Mouse (Mus musculus) stomach, embryonic 16.5 days (tissue): ENCODE data around the gene Myo16. TPM values are rescaled to one million over a fixed set of nuclear protein-coding genes. Genes with fewer than 3 reads are reported as not detected.

Experiments
- ATAC-seq: fragments of 200-750 bp; cut with Nextera tagmentation; 2 replicates; pipeline ENCODE4 v1.8.0; 2017; ENCODE audit warnings: moderate number of reproducible peaks, moderate TSS enrichment; ENCODE audit not compliant: insufficient read depth, low FRiP score
- H3K27ac ChIP-seq: fragments of 300-500 bp; sonication (generic); 2 replicates; pipeline ENCODE4 v1.5.1; 2014; ENCODE audit warnings: low read length
- H3K27me3 ChIP-seq: fragments of 300-500 bp; sonication (generic); 2 replicates; pipeline ENCODE4 v1.6.1; 2014; ENCODE audit warnings: low read length, control low read depth, mixed read lengths; ENCODE audit not compliant: control insufficient read depth, insufficient read depth
- H3K36me3 ChIP-seq: fragments of 300-500 bp; sonication (generic); 2 replicates; pipeline ENCODE4 v1.6.1; 2014; ENCODE audit warnings: low read length; ENCODE audit not compliant: control insufficient read depth, insufficient read depth
- H3K4me1 ChIP-seq: fragments of 300-500 bp; sonication (generic); 2 replicates; pipeline ENCODE4 v1.6.1; 2014; ENCODE audit warnings: low read length, control low read depth, mixed read lengths; ENCODE audit not compliant: control insufficient read depth, insufficient read depth
- H3K4me2 ChIP-seq: fragments of 300-500 bp; sonication (generic); 2 replicates; pipeline ENCODE4 v1.6.1; 2014; ENCODE audit warnings: low read depth, low read length, mixed read lengths
- H3K4me3 ChIP-seq: fragments of 300-500 bp; sonication (generic); replicated peaks from 2 replicates; pipeline ENCODE4 v1.5.1; 2014; ENCODE audit warnings: mild to moderate bottlenecking, low read length
- H3K9ac ChIP-seq: fragments of 300-500 bp; sonication (generic); 2 replicates; pipeline ENCODE4 v1.6.1; 2014; ENCODE audit warnings: low read length
- H3K9me3 ChIP-seq: fragments of 300-500 bp; sonication (generic); replicated peaks from 2 replicates; pipeline ENCODE4 v1.6.1; 2016; ENCODE audit warnings: low read length, control low read depth; ENCODE audit not compliant: control insufficient read depth
- WGBS: fragments of 180-500 bp; shearing (Covaris S2); extraction: QIAGEN DNeasy Blood & Tissue Kit; methylation state at CpG from one replicate; pipeline ENCODE4 v1.1.7; 2014; 5-methylcytosine and 5-hydroxymethylcytosine counted together
- polyA plus RNA-seq: library from polyadenylated mRNA; unstranded; fragments of >200 nt; fragmentation: Nextera tagmentation; extraction: Ambion mirVana; gene quantifications from 2 replicates; pipeline ENCODE4 v1.2.1, GENCODE M21; 2015

Myo16 gene
- polyA plus RNA-seq, 1 experiment from 2014 or later, result 3.1 TPM

DNA sequence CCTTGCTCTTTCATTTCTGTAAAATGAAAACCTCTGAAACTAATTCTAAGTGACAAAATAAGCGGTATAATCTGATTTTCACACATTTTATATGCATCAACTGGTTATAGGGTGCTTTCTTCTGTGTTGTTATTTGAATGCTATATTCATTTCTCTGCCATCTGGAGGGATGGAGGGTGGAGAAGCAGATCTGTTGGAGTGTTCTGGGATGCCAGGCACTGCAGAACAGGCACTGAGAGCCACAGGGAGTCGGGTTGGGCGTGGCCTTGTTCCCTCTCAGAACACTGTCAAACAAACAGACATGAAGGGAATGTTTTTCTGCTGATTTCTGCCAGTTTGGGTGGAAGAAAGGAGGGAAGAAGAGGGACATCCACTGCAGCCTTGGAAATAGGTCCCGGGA is 386.0 kb downstream of the Myo16 start:
- H3K36me3 ChIP-seq, result no peaks in the 10 kb centered on the region
- 0 out of 2 replicates have a peak, but pooled peaks cover 4% of the 10 kb centered on the region for H3K9me3 ChIP-seq
- no peaks in the 10 kb centered on the region for H3K4me1 ChIP-seq
- ATAC-seq, result no peak
- no peak overlapping the region for H3K4me2 ChIP-seq
- H3K27me3 ChIP-seq, result no peaks in the 10 kb centered on the region
- H3K4me3 ChIP-seq, result no peak overlapping the region
- no peak overlapping the region for H3K27ac ChIP-seq
- no peak overlapping the region for H3K9ac ChIP-seq
- WGBS, result 85% methylated on average over 4 of the region's 4 CpGs

DNA sequence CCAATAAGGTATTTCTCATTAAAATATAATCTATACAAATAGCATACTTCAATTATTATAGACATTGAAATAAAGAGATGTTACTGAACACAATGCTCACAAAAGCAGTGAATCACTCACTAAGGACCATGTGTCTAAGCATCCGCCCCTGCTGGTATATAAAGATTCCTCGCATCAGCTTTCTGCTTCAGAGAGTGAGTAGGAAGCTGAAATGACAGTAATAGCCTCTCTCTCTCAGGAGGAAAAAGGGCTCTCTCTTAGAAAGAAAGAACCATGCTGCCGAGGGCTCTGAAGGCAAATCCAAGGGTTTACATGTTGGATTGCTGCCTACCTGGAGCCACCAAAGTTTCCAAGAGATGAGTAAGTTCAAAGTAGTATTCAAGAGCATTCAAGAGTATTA is 392.2 kb downstream of the Myo16 start:
- 0 out of 2 replicates have a peak, but pooled peaks cover 4% of the 10 kb centered on the region for H3K9me3 ChIP-seq
- no peak overlapping the region for H3K4me3 ChIP-seq
- H3K36me3 ChIP-seq, result no peaks in the 10 kb centered on the region
- no peaks in the 10 kb centered on the region for H3K4me1 ChIP-seq
- H3K27ac ChIP-seq, result no peak overlapping the region
- H3K9ac ChIP-seq, result no peak overlapping the region
- 87% methylated on average over 3 of the region's 3 CpGs for WGBS
- no peaks in the 10 kb centered on the region for H3K27me3 ChIP-seq
- no peak overlapping the region for H3K4me2 ChIP-seq
- ATAC-seq, result no peak

DNA sequence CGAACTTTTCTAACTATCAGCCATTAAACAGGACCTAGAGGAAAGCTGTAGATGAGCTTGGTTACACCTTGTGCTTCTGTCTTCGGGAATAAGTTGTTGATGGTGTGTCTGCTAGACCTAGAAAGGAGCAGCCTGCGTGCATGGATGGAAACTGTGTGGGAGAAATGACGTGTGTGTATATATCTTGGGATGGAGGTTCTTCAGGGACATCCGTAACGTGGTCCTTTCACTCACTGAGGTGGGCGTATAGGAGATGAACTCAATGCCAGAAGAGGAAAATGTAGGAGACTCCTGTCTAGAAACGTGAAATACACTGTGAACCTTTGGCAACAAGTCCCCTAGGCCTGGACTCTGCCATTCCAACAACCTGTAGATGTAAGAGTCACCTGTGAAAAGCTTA is 392.8 kb downstream of the Myo16 start:
- no peak for ATAC-seq
- no peak overlapping the region for H3K9ac ChIP-seq

GRCm38 (mm10) chr8:10548003-10548584 is 394.4 kb downstream of the Myo16 start:
- Histone ChIP-seq H3K27ac (no peak overlapping the region), H3K4me3 (no peak overlapping the region), H3K4me1 (no peaks in the 10 kb centered on the region), H3K4me2 (no peak overlapping the region), H3K36me3 (no peaks in the 10 kb centered on the region), H3K9me3 (0 out of 2 replicates have a peak, but pooled peaks cover 4% of the 10 kb centered on the region), H3K9ac (no peak overlapping the region), H3K27me3 (no peaks in the 10 kb centered on the region)
- no peak for ATAC-seq
- whole genome bisulfite sequencing, result 56% methylated on average over 9 of the region's 9 CpGs

More for the DNA sequence above, 392.8 kb downstream of the Myo16 start:
- WGBS, result 88% methylated on average over 8 of the region's 8 CpGs
- Histone ChIP-seq H3K36me3 (no peaks in the 10 kb centered on the region), H3K27me3 (no peaks in the 10 kb centered on the region), H3K4me3 (no peak overlapping the region), H3K4me1 (no peaks in the 10 kb centered on the region), H3K4me2 (no peak overlapping the region), H3K9me3 (0 out of 2 replicates have a peak, but pooled peaks cover 4% of the 10 kb centered on the region), H3K27ac (no peak overlapping the region)

GRCm38 (mm10) chr8:10549434-10549833 is 395.7 kb downstream of the Myo16 start:
- 96% methylated on average over 3 of the region's 3 CpGs for whole genome bisulfite sequencing
- ATAC-seq, result no peak
- Histone ChIP-seq H3K36me3 (no peaks in the 10 kb centered on the region), H3K27ac (no peak overlapping the region), H3K4me3 (no peak overlapping the region), H3K4me2 (no peak overlapping the region), H3K4me1 (no peaks in the 10 kb centered on the region), H3K27me3 (no peaks in the 10 kb centered on the region), H3K9ac (no peak overlapping the region), H3K9me3 (no peaks in the 10 kb centered on the region)

- Histone ChIP-seq H3K4me1 (no peaks in the 10 kb centered on the region), H3K4me2 (no peak overlapping the region), H3K9ac (no peak overlapping the region), H3K27me3 (no peaks in the 10 kb centered on the region), H3K36me3 (no peaks in the 10 kb centered on the region), H3K4me3 (no peak overlapping the region), H3K27ac (no peak overlapping the region), H3K9me3 (no peaks in the 10 kb centered on the region)
- WGBS, result 79% methylated on average over 7 of the region's 7 CpGs
- no peak for ATAC-seq
Measured at GRCm38 (mm10) chr8:10557961-10558360, 404.2 kb downstream of the Myo16 start.

DNA sequence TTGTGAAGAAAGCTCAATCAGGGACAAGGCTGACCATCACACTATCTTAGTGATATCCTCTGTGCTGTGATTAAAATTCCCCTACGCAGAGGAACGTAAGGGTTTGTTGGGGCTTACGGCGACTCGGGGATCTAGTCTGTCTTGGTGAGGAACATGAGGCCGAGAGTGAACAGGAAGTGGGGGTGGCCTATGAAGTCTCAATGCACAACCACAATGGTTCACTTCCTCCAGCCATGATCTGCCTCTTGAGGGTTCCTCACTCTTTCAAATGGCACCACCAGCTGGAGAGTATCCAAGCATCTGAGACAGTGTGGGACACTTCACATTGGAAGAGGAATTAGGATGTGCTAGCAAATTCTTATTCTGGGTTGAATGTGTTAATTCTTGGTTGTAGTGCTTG is 405.8 kb downstream of the Myo16 start:
- 86% methylated on average over 6 of the region's 6 CpGs for WGBS
- Histone ChIP-seq H3K36me3 (no peaks in the 10 kb centered on the region), H3K27ac (no peak overlapping the region)

DNA sequence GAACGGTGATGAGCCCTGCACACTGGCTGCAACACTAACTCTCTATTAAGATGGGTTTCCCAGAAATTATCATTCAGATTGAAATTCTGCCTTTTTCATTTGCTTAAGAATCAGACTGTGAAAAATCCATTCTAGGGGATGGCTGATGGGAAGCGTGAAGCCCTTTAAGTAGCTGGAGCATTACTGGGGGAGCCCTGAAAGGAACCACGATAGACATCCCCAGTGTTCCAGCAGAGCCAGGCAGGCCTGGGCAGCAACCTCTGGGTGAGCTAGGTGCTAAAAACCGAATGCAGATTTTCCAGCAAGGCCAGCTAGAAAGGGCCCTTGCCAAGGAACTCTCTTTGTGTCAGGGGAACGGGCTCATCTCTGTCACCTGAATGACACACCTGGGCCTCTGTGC is 407.9 kb downstream of the Myo16 start:
- no peak overlapping the region for H3K27ac ChIP-seq
- H3K27me3 ChIP-seq, result no peaks in the 10 kb centered on the region
- H3K4me3 ChIP-seq, result no peak overlapping the region
- no peak overlapping the region for H3K4me2 ChIP-seq
- WGBS, result 77% methylated on average over 5 of the region's 5 CpGs
- H3K36me3 ChIP-seq, result no peaks in the 10 kb centered on the region
- H3K9me3 ChIP-seq, result no peaks in the 10 kb centered on the region
- ATAC-seq, result no peak
- H3K4me1 ChIP-seq, result no peaks in the 10 kb centered on the region
- H3K9ac ChIP-seq, result no peak overlapping the region

More for the DNA sequence above, 405.8 kb downstream of the Myo16 start:
- Histone ChIP-seq H3K4me1 (no peaks in the 10 kb centered on the region), H3K9ac (no peak overlapping the region), H3K9me3 (no peaks in the 10 kb centered on the region), H3K4me3 (no peak overlapping the region), H3K4me2 (no peak overlapping the region), H3K27me3 (no peaks in the 10 kb centered on the region)
- ATAC-seq, result no peak

DNA sequence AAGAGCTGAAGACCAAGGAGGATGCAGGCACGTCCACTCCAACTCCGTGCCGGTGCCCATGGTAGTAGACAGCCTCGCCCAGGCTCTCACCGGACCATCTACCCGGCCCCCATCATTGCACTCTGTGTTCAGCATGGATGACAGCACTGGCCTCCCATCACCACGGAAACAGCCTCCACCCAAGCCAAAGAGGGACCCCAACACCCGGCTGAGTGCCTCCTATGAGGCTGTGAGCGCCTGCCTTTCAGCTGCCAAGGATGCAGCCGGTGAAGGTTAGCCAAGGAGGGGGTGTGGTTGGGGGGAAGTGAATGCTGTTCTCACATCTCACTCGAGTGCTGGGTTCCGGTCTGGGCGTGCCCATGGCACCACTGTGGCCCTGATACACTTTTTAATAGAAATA is 408.3 kb downstream of the Myo16 start:
- 84% methylated on average over 13 of the region's 13 CpGs for WGBS
- Histone ChIP-seq H3K4me2 (no peak overlapping the region), H3K4me1 (no peaks in the 10 kb centered on the region), H3K27ac (no peak overlapping the region), H3K9me3 (no peaks in the 10 kb centered on the region), H3K27me3 (no peaks in the 10 kb centered on the region), H3K9ac (no peak overlapping the region), H3K4me3 (no peak overlapping the region), H3K36me3 (no peaks in the 10 kb centered on the region)
- no peak for ATAC-seq
